9 mouse cellular contexts compared by ENCODE assay signal in genomic region chr2:20777931-20778330, GRCm38 (mm10).
DNase-seq lines count a peak whose midpoint lies in the region; ATAC-seq and TF ChIP-seq lines count a peak whose summit lies in the region.
"Had no signal": no experiment of that assay in that cellular context is flagged by ENCODE, and none has a peak within 500 bp of the region (broad histone marks: within the 10 kb centered on the region; RNA-seq: fewer than 3 reads in every experiment).

No protein-coding gene starts in this region.

- no peaks in the 10 kb centered on the region for H3K27me3 ChIP-seq in midbrain, postnatal 0 days (ENCODE audit: insufficient read depth, low read length)
- no peaks in the 10 kb centered on the region for H3K27me3 ChIP-seq in midbrain, embryonic 15.5 days (replicated peaks)
- no peaks in the 10 kb centered on the region for H3K27me3 ChIP-seq in lung, postnatal 0 days (replicated peaks; ENCODE audit: insufficient read depth, low read length)

- TF ChIP-seq CTCF in midbrain, postnatal 0 days (IDR thresholded peaks at IDR 0.05): peak; percentile 77
- TF ChIP-seq CTCF in embryonic fibroblast, embryonic 13.5 days (IDR thresholded peaks at IDR 0.05; ENCODE audit: borderline replicate concordance, insufficient read depth, low read length): peak; percentile 56; the same call in 1 of the 2 replicates
- peak; percentile 50 for TF ChIP-seq CTCF in lung, postnatal 0 days (IDR thresholded peaks at IDR 0.05)

- H3K9me3 ChIP-seq in midbrain, postnatal 0 days (ENCODE audit: low read length): no peaks in the 10 kb centered on the region
- no peaks in the 10 kb centered on the region for H3K9me3 ChIP-seq in midbrain, embryonic 15.5 days
- no peaks in the 10 kb centered on the region for H3K9me3 ChIP-seq in lung, postnatal 0 days (ENCODE audit: low read length)
- H3K9me3 ChIP-seq: G1E had no signal

- no peak overlapping the region for H3K27ac ChIP-seq in midbrain, postnatal 0 days (ENCODE audit: low read depth, low read length)
- no peak overlapping the region for H3K27ac ChIP-seq in midbrain, embryonic 15.5 days
- no peak overlapping the region for H3K27ac ChIP-seq in embryonic fibroblast, embryonic 13.5 days (ENCODE audit: insufficient read depth, low read length)
- H3K27ac ChIP-seq in lung, postnatal 0 days (ENCODE audit: low read length): no peak overlapping the region

- H3K36me3 ChIP-seq in midbrain, postnatal 0 days (ENCODE audit: insufficient read depth, low read length): peaks cover 9% of the 10 kb centered on the region; the same call in 1 of the 2 replicates
- H3K36me3 ChIP-seq in midbrain, embryonic 15.5 days (replicated peaks): no peaks in the 10 kb centered on the region
- H3K36me3 ChIP-seq in lung, postnatal 0 days (ENCODE audit: insufficient read depth, low read length): 0 out of 2 replicates have a peak, but pooled peaks cover 2% of the 10 kb centered on the region
- H3K36me3 ChIP-seq: G1E had no signal

- no peak for TF ChIP-seq EP300 in lung, postnatal 0 days (IDR thresholded peaks at IDR 0.05)

- ATAC-seq in midbrain, postnatal 0 days (ENCODE audit: low FRiP score): no peak
- no peak for ATAC-seq in midbrain, embryonic 15.5 days (replicated peaks)
- no peak for ATAC-seq in lung, postnatal 0 days

- WGBS in midbrain, postnatal 0 days: 79% methylated on average over 6 of the region's 6 CpGs
- 81% methylated on average over 6 of the region's 6 CpGs for WGBS in midbrain, embryonic 15.5 days
- WGBS in lung, postnatal 0 days: 83% methylated on average over 6 of the region's 6 CpGs

- H3K4me3 ChIP-seq in midbrain, postnatal 0 days (ENCODE audit: low read depth, low read length): no peak overlapping the region
- H3K4me3 ChIP-seq in midbrain, embryonic 15.5 days: no peak overlapping the region
- H3K4me3 ChIP-seq in embryonic fibroblast, embryonic 13.5 days (ENCODE audit: insufficient read depth, low read length): no peak overlapping the region
- no peak overlapping the region for H3K4me3 ChIP-seq in lung, postnatal 0 days (ENCODE audit: low read depth, low read length)

- no peaks in the 10 kb centered on the region for H3K4me1 ChIP-seq in midbrain, postnatal 0 days (ENCODE audit: insufficient read depth, low read length)
- H3K4me1 ChIP-seq in midbrain, embryonic 15.5 days: no peaks in the 10 kb centered on the region
- no peaks in the 10 kb centered on the region for H3K4me1 ChIP-seq in embryonic fibroblast, embryonic 13.5 days (ENCODE audit: control insufficient read depth, insufficient read depth, low read length)
- H3K4me1 ChIP-seq in lung, postnatal 0 days (ENCODE audit: insufficient read depth, low read depth, low read length): no peaks in the 10 kb centered on the region

- no peak overlapping the region for H3K4me2 ChIP-seq in midbrain, postnatal 0 days (ENCODE audit: low read depth, low read length, poor library complexity, severe bottlenecking)
- H3K4me2 ChIP-seq in midbrain, embryonic 15.5 days: no peak overlapping the region
- no peak overlapping the region for H3K4me2 ChIP-seq in lung, postnatal 0 days (replicated peaks; ENCODE audit: low read depth, low read length)

- no peak for TF ChIP-seq POLR2A in embryonic fibroblast, embryonic 13.5 days (IDR thresholded peaks at IDR 0.05; ENCODE audit: low read depth, low read length)

- no peak overlapping the region for H3K9ac ChIP-seq in midbrain, postnatal 0 days (replicated peaks; ENCODE audit: low read length, poor library complexity, severe bottlenecking)
- no peak overlapping the region for H3K9ac ChIP-seq in midbrain, embryonic 15.5 days
- H3K9ac ChIP-seq in lung, postnatal 0 days (replicated peaks; ENCODE audit: low read depth): no peak overlapping the region

- peak; percentile 36 for DNase-seq in gastrocnemius, postnatal 10 days
- DNase-seq in gastrocnemius, postnatal 25 days: no peak
- DNase-seq in midbrain, postnatal 0 days (ENCODE audit: low spot score): peak; percentile 67
- DNase-seq in lung, postnatal 0 days (ENCODE audit: low spot score): no peak
- DNase-seq in natural killer cell, adult 2 months (ENCODE audit: low spot score in 2 of 2): no peak
- no peak for DNase-seq in cerebellum, adult 9-11 months

Comparison
In these comparisons a context has a peak if more than half of its experiments do, and no peak if none do; other contexts are left out.
1. DNase-seq: peak in gastrocnemius, postnatal 10 days (single experiment) and midbrain, postnatal 0 days (single experiment); none in gastrocnemius, postnatal 25 days (single experiment), lung, postnatal 0 days (single experiment), natural killer cell, adult 2 months (0 of 2) and cerebellum, adult 9-11 months (single experiment).
2. Peak in every context shown above with its lines, with median percentiles within 50 percentile points of each other: CTCF ChIP-seq.